Mouse (Mus musculus) megakaryocyte-erythroid progenitor cell, adult 5 weeks (primary cell): Measurements from ENCODE around the gene Vgll4. TPM values are rescaled to one million over a fixed set of nuclear protein-coding genes. Genes with fewer than 3 reads are reported as not detected.

Source experiments
- polyA plus RNA-seq: library from polyadenylated mRNA; stranded (reverse); fragments of >175 nt; gene quantifications from 2 replicates; pipeline ENCODE4 v1.2.3, GENCODE M21; 2012

The Vgll4 gene
- 82.9 and 90.2 TPM in 2 replicates for polyA plus RNA-seq

GRCm38 (mm10) chr6:114969213-114970120, at the start of gene Vgll4:
Gene Vgll4, minus strand, starts transcription at chr6:114969994.

Other genes with a start within 250 kb of the Vgll4 start
- gene Tamm41, start 67.9 kb upstream of the Vgll4 start, polyA plus RNA-seq = 27.5 and 28.9 TPM in 2 replicates
- 0.02 TPM in 1 of 2 replicates, not detected in the other for gene Syn2, start 164.9 kb upstream of the Vgll4 start, polyA plus RNA-seq